Comparison of ENCODE assay signal across 9 mouse cellular contexts in genomic region chr1:137453446-137454208, GRCm38 (mm10).
DNase-seq lines count a peak whose midpoint lies in the region; ATAC-seq and TF ChIP-seq lines count a peak whose summit lies in the region.
"Had no signal": no experiment of that assay in that cellular context is flagged by ENCODE, and none has a peak within 500 bp of the region (broad histone marks: within the 10 kb centered on the region; RNA-seq: fewer than 3 reads in every experiment).

No protein-coding gene starts in this region.

- H3K27ac ChIP-seq in layer of hippocampus, adult 2 months = peak overlapping the region; percentile 46; the same call in 1 of the 2 replicates
- H3K27ac ChIP-seq in forebrain, embryonic 11.5 days (ENCODE audit: low read depth, low read length) = peak overlapping the region; percentile 34; the same call in 1 of the 2 replicates
- no peak overlapping the region for H3K27ac ChIP-seq in hindbrain, embryonic 16.5 days (ENCODE audit: low read depth, low read length)
- no peak overlapping the region for H3K27ac ChIP-seq in neural tube, embryonic 14.5 days (ENCODE audit: low read depth, low read length)
- H3K27ac ChIP-seq in liver, embryonic 12.5 days = no peak overlapping the region
- H3K27ac ChIP-seq: kidney, postnatal 0 days; liver, embryonic 13.5 days had no signal

- peak; percentile 64 for ATAC-seq in forebrain, embryonic 11.5 days (replicated peaks; ENCODE audit: low FRiP score)
- ATAC-seq in hindbrain, embryonic 16.5 days = peak; percentile 60; the same call in 1 of the 2 replicates
- peak; percentile 28; the same call in 1 of the 2 replicates for ATAC-seq in neural tube, embryonic 14.5 days (ENCODE audit: low read depth)
- ATAC-seq in liver, embryonic 12.5 days = no peak

- H3K27me3 ChIP-seq in forebrain, embryonic 11.5 days (ENCODE audit: control insufficient read depth, insufficient read depth, low read length) = no peaks in the 10 kb centered on the region
- no peaks in the 10 kb centered on the region for H3K27me3 ChIP-seq in hindbrain, embryonic 16.5 days (replicated peaks; ENCODE audit: control insufficient read depth, insufficient read depth, low read length)
- H3K27me3 ChIP-seq in neural tube, embryonic 14.5 days (ENCODE audit: control insufficient read depth, insufficient read depth, low read length) = no peaks in the 10 kb centered on the region
- H3K27me3 ChIP-seq in liver, embryonic 12.5 days (replicated peaks) = no peaks in the 10 kb centered on the region
- H3K27me3 ChIP-seq: liver, embryonic 13.5 days had no signal

- H3K9ac ChIP-seq in forebrain, embryonic 11.5 days (ENCODE audit: low read length) = no peak overlapping the region
- H3K9ac ChIP-seq in hindbrain, embryonic 16.5 days (ENCODE audit: low read depth, low read length) = no peak overlapping the region
- H3K9ac ChIP-seq in neural tube, embryonic 14.5 days (replicated peaks; ENCODE audit: low read depth, low read length) = no peak overlapping the region
- H3K9ac ChIP-seq in liver, embryonic 12.5 days = no peak overlapping the region
- H3K9ac ChIP-seq: liver, embryonic 13.5 days had no signal

- H3K4me3 ChIP-seq in layer of hippocampus, adult 2 months = no peak overlapping the region
- no peak overlapping the region for H3K4me3 ChIP-seq in forebrain, embryonic 11.5 days (ENCODE audit: low read depth, low read length)
- no peak overlapping the region for H3K4me3 ChIP-seq in hindbrain, embryonic 16.5 days (ENCODE audit: low read length)
- H3K4me3 ChIP-seq in neural tube, embryonic 14.5 days (ENCODE audit: low read depth, low read length) = no peak overlapping the region
- no peak overlapping the region for H3K4me3 ChIP-seq in liver, embryonic 12.5 days
- H3K4me3 ChIP-seq: liver, embryonic 13.5 days had no signal

- H3K4me1 ChIP-seq in forebrain, embryonic 11.5 days (replicated peaks; ENCODE audit: control insufficient read depth, insufficient read depth, low read length) = no peaks in the 10 kb centered on the region
- no peaks in the 10 kb centered on the region for H3K4me1 ChIP-seq in hindbrain, embryonic 16.5 days (ENCODE audit: control insufficient read depth, insufficient read depth, low read depth, low read length)
- H3K4me1 ChIP-seq in neural tube, embryonic 14.5 days (ENCODE audit: control insufficient read depth, insufficient read depth, low read length) = 0 out of 2 replicates have a peak, but pooled peaks cover 3% of the 10 kb centered on the region
- H3K4me1 ChIP-seq in liver, embryonic 12.5 days = no peaks in the 10 kb centered on the region
- H3K4me1 ChIP-seq: liver, embryonic 13.5 days had no signal

- WGBS in forebrain, embryonic 11.5 days = 56% methylated on average over 7 of the region's 7 CpGs
- WGBS in hindbrain, embryonic 16.5 days = 22% methylated on average over 7 of the region's 7 CpGs
- WGBS in neural tube, embryonic 14.5 days = 34% methylated on average over 7 of the region's 7 CpGs
- WGBS in liver, embryonic 12.5 days (ENCODE audit: insufficient replicate concordance) = 61% methylated on average over 7 of the region's 7 CpGs

- no peaks in the 10 kb centered on the region for H3K9me3 ChIP-seq in forebrain, embryonic 11.5 days (ENCODE audit: control insufficient read depth, low read length)
- no peaks in the 10 kb centered on the region for H3K9me3 ChIP-seq in hindbrain, embryonic 16.5 days (ENCODE audit: control insufficient read depth, low read length)
- H3K9me3 ChIP-seq in neural tube, embryonic 14.5 days (ENCODE audit: control insufficient read depth, low read length) = no peaks in the 10 kb centered on the region
- no peaks in the 10 kb centered on the region for H3K9me3 ChIP-seq in liver, embryonic 12.5 days (replicated peaks)
- H3K9me3 ChIP-seq: liver, embryonic 13.5 days had no signal

- no peak for TF ChIP-seq CTCF in layer of hippocampus, adult 2 months (conservative IDR thresholded peaks at IDR 0.05)

- no peaks in the 10 kb centered on the region for H3K36me3 ChIP-seq in forebrain, embryonic 11.5 days (ENCODE audit: control insufficient read depth, insufficient read depth, low read length)
- H3K36me3 ChIP-seq in hindbrain, embryonic 16.5 days (ENCODE audit: control insufficient read depth, insufficient read depth, low read length) = no peaks in the 10 kb centered on the region
- no peaks in the 10 kb centered on the region for H3K36me3 ChIP-seq in neural tube, embryonic 14.5 days (ENCODE audit: control insufficient read depth, insufficient read depth, low read length)
- H3K36me3 ChIP-seq in liver, embryonic 12.5 days = no peaks in the 10 kb centered on the region
- H3K36me3 ChIP-seq: liver, embryonic 13.5 days had no signal

- no peak for DNase-seq in layer of hippocampus, adult 2 months (ENCODE audit: low spot score in 2 of 2)
- no peak for DNase-seq in layer of hippocampus, postnatal 25 days (ENCODE audit: extremely low spot score in 1 of 2, low spot score in 1 of 2)
- no peak for DNase-seq in forebrain, embryonic 11.5 days (ENCODE audit: low spot score)
- DNase-seq in testis, postnatal 10 days (ENCODE audit: low spot score) = no peak
- DNase-seq: liver, embryonic 13.5 days had no signal

- H3K4me2 ChIP-seq in forebrain, embryonic 11.5 days (ENCODE audit: low read depth, low read length, severe bottlenecking) = no peak overlapping the region
- H3K4me2 ChIP-seq in hindbrain, embryonic 16.5 days (ENCODE audit: low read length) = no peak overlapping the region
- no peak overlapping the region for H3K4me2 ChIP-seq in neural tube, embryonic 14.5 days (ENCODE audit: low read depth, low read length)
- H3K4me2 ChIP-seq in liver, embryonic 12.5 days = no peak overlapping the region
- H3K4me2 ChIP-seq: liver, embryonic 13.5 days had no signal

Comparison
In these comparisons a context has a peak if more than half of its experiments do, and no peak if none do; other contexts are left out.
1. H3K27ac ChIP-seq: peak in layer of hippocampus, adult 2 months (single experiment) and forebrain, embryonic 11.5 days (single experiment); none in hindbrain, embryonic 16.5 days (single experiment), neural tube, embryonic 14.5 days (single experiment) and liver, embryonic 12.5 days (single experiment).